Mouse (Mus musculus): ENCODE data around the gene Stk39. TPM values are rescaled to one million over a fixed set of nuclear protein-coding genes. Genes with fewer than 3 reads are reported as not detected.

Stk39 gene
- polyA plus RNA-seq, 1 experiment from 2014 or later, result 30.2 TPM

- no peak overlapping the region for H3K4me3 ChIP-seq
- DNase-seq (ENCODE audit: extremely low spot score, low spot score), result no peak
- WGBS, result 90% methylated on average over 6 of the region's 6 CpGs
- no peaks in the 10 kb centered on the region for H3K36me3 ChIP-seq (replicated peaks)
- H3K4me1 ChIP-seq, result peaks cover 59% of the 10 kb centered on the region
- no peak overlapping the region for H3K27ac ChIP-seq
- no peaks in the 10 kb centered on the region for H3K27me3 ChIP-seq (ENCODE audit: poor library complexity, severe bottlenecking)
- H3K9me3 ChIP-seq, result no peaks in the 10 kb centered on the region
These were observed 103.0 kb downstream of the Stk39 start for GRCm38 (mm10) chr2:68369080-68369479.

DNA sequence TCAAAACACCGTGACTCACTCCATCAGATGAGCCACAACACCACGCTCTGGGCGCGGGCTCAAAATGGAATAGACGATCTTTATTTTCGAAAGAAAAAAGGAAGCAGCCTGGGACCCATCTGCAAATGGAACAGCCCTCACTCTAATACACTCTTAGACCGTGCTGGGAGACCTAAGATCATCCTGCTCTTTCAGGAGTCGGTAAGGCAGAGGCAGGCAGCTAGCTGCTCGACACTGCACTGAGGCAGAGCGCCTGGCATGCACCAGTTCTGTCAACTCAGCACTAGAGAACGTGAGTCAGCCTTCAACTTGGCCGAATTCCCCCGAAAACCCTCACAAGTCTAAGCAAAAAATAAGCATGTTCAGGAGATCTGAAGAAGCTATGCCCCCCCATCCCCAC lies 104.1 kb downstream of the Stk39 start:
- Histone ChIP-seq H3K36me3 (replicated peaks) (peaks cover 3% of the 10 kb centered on the region; the same call in 1 of the 2 replicates), H3K4me1 (peaks cover 66% of the 10 kb centered on the region), H3K9me3 (no peaks in the 10 kb centered on the region), H3K27me3 (ENCODE audit: poor library complexity, severe bottlenecking) (no peaks in the 10 kb centered on the region), H3K4me3 (no peak overlapping the region), H3K27ac (peak overlapping the region; percentile 90)
- 49% methylated on average over 13 of the region's 13 CpGs for WGBS
- DNase-seq (ENCODE audit: extremely low spot score, low spot score), result no peak

DNA sequence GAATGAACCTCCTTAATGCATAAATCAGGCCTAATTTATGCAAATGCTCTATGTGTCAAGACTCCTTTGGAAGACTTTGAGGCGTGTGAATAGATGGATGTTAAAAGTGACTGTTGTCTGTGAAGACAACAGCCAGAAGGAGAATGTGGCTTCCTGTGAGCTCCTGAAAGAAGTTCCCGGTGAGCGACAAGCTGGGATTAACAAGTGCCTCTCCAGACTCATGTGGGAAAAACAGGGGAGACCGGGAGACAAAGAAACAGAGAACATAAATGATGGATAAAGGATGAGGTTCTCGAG lies 105.2 kb downstream of the Stk39 start:
- no peaks in the 10 kb centered on the region for H3K9me3 ChIP-seq
- H3K36me3 ChIP-seq (replicated peaks), result peaks cover 3% of the 10 kb centered on the region; the same call in 1 of the 2 replicates
- H3K27ac ChIP-seq, result peak overlapping the region; percentile 90
- H3K27me3 ChIP-seq (ENCODE audit: poor library complexity, severe bottlenecking), result no peaks in the 10 kb centered on the region
- H3K4me1 ChIP-seq, result peaks cover 77% of the 10 kb centered on the region
- DNase-seq (ENCODE audit: extremely low spot score, low spot score), result no peak
- WGBS, result 10% methylated on average over 5 of the region's 5 CpGs
- H3K4me3 ChIP-seq, result peak overlapping the region; percentile 47; the same call in 1 of the 2 replicates

DNA sequence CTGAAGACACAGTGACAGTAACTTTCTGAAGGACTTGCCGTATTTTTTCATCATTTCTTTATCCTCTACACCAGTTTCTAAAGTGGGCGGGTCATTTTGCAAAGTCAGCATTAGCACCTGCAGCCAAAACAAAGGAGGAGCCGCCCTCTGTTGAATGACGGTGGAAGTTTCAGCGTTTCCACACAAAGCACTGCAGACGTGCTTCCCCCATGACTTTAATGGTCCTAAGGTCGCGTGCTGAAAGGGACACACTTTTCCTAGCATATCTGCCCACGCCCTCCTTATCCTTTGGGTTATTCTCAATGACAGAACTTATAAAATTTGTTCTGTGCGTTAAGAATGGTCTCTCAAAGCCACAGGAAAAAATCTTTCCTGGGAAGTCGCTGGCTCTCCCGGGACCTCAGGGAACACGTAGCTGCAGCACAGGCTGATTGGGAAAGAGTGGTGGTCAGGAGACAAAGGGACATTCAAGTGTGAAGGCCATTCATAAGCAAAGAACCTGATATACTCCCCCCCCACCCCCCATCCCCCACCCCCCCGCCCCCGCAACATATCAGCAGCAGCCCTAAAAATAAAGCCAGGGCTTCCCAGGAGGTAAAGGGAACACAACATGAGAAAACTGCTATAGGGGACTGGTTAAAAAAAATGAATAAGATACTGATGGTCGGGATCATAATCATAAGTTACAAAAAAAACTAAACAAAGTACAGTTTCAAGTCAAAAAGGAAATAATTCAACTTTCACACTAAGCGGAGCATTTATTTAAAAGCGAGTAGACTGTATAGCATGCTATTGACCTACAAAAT lies 105.8 kb downstream of the Stk39 start:
- H3K36me3 ChIP-seq (replicated peaks), result peaks cover 3% of the 10 kb centered on the region; the same call in 1 of the 2 replicates
- no peaks in the 10 kb centered on the region for H3K27me3 ChIP-seq (ENCODE audit: poor library complexity, severe bottlenecking)
- H3K9me3 ChIP-seq, result no peaks in the 10 kb centered on the region
- DNase-seq (ENCODE audit: extremely low spot score, low spot score), result peak; percentile 65
- H3K4me3 ChIP-seq, result peak overlapping the region; percentile 47
- peaks cover 82% of the 10 kb centered on the region for H3K4me1 ChIP-seq
- 5% methylated on average over 18 of the region's 18 CpGs for WGBS
- peak overlapping the region; percentile 90 for H3K27ac ChIP-seq

GRCm38 (mm10) chr2:68365504-68365903 lies 106.6 kb downstream of the Stk39 start:
- DNase-seq (ENCODE audit: extremely low spot score, low spot score), result no peak
- Histone ChIP-seq H3K4me1 (peaks cover 81% of the 10 kb centered on the region), H3K27me3 (ENCODE audit: poor library complexity, severe bottlenecking) (no peaks in the 10 kb centered on the region), H3K9me3 (no peaks in the 10 kb centered on the region), H3K36me3 (replicated peaks) (peaks cover 3% of the 10 kb centered on the region; the same call in 1 of the 2 replicates), H3K27ac (peak overlapping the region; percentile 90), H3K4me3 (peak overlapping the region; percentile 47)
- WGBS, result 25% methylated on average over 7 of the region's 7 CpGs

- peaks cover 5% of the 10 kb centered on the region; the same call in 1 of the 2 replicates for H3K36me3 ChIP-seq (replicated peaks)
- H3K27ac ChIP-seq, result peak overlapping the region; percentile 22; the same call in 1 of the 2 replicates
- peak; percentile 59 for DNase-seq (ENCODE audit: extremely low spot score, low spot score)
- peak overlapping the region; percentile 24; the same call in 1 of the 2 replicates for H3K4me3 ChIP-seq
- no peaks in the 10 kb centered on the region for H3K27me3 ChIP-seq (ENCODE audit: poor library complexity, severe bottlenecking)
- peaks cover 71% of the 10 kb centered on the region for H3K4me1 ChIP-seq
- 20% methylated on average over 12 of the region's 12 CpGs for WGBS
- no peaks in the 10 kb centered on the region for H3K9me3 ChIP-seq
These were observed 107.7 kb downstream of the Stk39 start for GRCm38 (mm10) chr2:68364181-68364900.

DNA sequence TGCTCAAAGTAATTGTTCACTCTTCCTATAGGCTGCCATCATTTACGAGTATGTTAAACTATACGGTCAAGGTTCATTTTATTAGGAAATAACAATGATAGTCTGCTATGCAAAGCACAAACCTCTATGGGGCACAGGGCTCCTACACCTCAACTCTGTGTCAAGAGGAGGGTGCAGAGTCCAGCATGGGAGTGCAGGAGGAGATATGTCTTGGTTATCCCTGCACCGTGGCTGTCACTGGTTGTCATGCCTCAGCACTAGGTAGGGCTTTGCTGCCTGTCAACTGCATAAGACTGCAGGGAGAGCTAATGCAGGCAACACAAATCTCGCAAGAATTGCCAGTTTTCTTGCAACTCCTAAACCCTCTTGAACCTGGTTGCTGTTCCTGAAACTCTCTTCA lies 108.9 kb downstream of the Stk39 start:
- no peak for DNase-seq (ENCODE audit: extremely low spot score, low spot score)
- no peak overlapping the region for H3K4me3 ChIP-seq
- H3K36me3 ChIP-seq (replicated peaks), result peaks cover 17% of the 10 kb centered on the region
- 85% methylated on average over 4 of the region's 4 CpGs for WGBS
- H3K9me3 ChIP-seq, result no peaks in the 10 kb centered on the region
- no peaks in the 10 kb centered on the region for H3K27me3 ChIP-seq (ENCODE audit: poor library complexity, severe bottlenecking)
- H3K4me1 ChIP-seq, result peaks cover 68% of the 10 kb centered on the region
- no peak overlapping the region for H3K27ac ChIP-seq

DNA sequence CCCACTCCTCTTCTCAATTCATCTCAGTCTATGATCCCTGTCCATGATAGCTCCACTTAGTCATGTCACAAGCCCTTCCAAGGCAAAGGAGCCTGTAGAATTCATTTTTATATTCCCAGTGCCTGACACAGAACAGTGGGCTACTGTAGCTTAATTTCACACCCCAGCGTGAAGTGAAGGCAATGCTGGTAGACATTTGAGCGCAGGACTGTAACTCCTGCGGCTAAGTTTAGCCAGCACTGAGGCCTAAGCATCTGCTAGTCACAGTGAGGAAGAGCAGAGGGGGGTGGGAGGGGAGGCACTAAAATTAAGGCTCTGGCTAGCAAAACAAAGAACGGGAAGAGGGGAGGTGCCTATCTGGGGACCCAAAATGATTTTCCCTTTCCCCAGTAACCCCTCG lies 110.4 kb downstream of the Stk39 start:
- peaks cover 26% of the 10 kb centered on the region for H3K36me3 ChIP-seq (replicated peaks)
- H3K27me3 ChIP-seq (ENCODE audit: poor library complexity, severe bottlenecking), result no peaks in the 10 kb centered on the region
- H3K27ac ChIP-seq, result 0 out of 2 replicates have a peak overlapping the region, but pooled peaks have one; percentile 0
- H3K4me3 ChIP-seq, result no peak overlapping the region
- WGBS, result 65% methylated on average over 5 of the region's 5 CpGs
- DNase-seq (ENCODE audit: extremely low spot score, low spot score), result no peak
- peaks cover 53% of the 10 kb centered on the region for H3K4me1 ChIP-seq
- H3K9me3 ChIP-seq, result no peaks in the 10 kb centered on the region

- H3K9me3 ChIP-seq, result no peaks in the 10 kb centered on the region
- no peak overlapping the region for H3K4me3 ChIP-seq
- no peak overlapping the region for H3K27ac ChIP-seq
- H3K36me3 ChIP-seq (replicated peaks), result peaks cover 36% of the 10 kb centered on the region
- 16% methylated on average over 6 of the region's 6 CpGs for WGBS
- H3K27me3 ChIP-seq (ENCODE audit: poor library complexity, severe bottlenecking), result no peaks in the 10 kb centered on the region
- H3K4me1 ChIP-seq, result peaks cover 38% of the 10 kb centered on the region
- DNase-seq (ENCODE audit: extremely low spot score, low spot score), result no peak
These were observed 121.4 kb downstream of the Stk39 start for GRCm38 (mm10) chr2:68350621-68351020.

DNA sequence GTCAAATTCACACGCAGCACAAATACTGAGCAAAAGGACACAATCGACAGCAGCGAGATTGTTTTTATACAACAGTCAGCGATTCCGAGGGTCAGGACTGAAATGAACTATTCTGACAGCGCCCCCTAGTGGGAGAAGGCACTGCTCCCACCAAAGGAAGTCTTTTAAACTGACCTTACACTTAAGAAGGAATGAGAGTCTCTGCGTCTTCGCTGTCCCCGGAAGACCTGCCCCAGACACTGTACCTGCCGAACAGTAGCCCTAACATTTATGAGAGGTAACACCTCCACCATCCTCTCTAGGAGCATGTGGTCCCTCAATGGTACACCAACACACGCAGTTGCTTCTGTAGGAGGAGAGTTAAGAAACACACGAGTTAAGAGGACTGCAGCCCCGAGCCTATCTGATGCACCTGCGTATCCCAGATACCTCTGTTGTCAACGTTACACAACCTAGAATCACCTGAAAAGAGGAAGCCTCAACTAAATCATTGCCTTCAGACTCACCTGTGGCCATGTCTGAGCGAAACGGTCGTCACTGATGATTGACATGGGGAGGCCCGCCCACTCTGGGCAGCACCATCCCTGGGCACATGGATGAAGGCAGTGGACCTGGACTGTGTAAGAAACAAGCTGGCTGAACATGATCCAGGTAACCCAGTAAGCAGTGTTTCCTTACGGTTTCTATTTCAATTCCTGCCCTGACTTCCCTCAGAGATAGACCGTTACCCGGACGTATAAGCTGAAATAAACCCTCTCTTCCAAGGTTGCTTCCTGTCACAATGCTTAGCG lies 122.3 kb downstream of the Stk39 start:
- 58% methylated on average over 24 of the region's 24 CpGs for WGBS
- H3K27me3 ChIP-seq (ENCODE audit: poor library complexity, severe bottlenecking), result no peaks in the 10 kb centered on the region
- no peak overlapping the region for H3K4me3 ChIP-seq
- H3K9me3 ChIP-seq, result no peaks in the 10 kb centered on the region
- peak; percentile 74 for DNase-seq (ENCODE audit: extremely low spot score, low spot score)
- peaks cover 38% of the 10 kb centered on the region for H3K4me1 ChIP-seq
- H3K27ac ChIP-seq, result no peak overlapping the region
- peaks cover 42% of the 10 kb centered on the region for H3K36me3 ChIP-seq (replicated peaks)

DNA sequence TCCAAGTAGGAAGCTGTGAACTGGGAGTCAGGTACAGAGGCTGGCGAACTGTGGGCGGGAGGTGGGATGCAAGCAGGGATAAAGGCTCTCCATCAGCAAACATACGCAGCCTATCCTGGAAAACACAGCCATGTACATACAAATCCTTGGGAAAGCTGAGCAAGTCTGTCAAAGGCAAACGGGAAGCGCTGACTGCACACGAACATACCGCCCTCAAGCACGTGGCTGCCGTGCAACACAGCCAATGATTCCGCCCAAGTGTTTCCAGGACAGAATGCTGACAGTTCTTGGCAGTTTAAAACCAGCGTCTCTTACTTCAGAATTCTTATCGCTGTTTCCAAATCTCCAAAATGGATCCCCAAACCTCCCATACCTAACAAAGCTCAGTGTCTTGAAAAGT lies 123.1 kb downstream of the Stk39 start:
- peaks cover 42% of the 10 kb centered on the region for H3K36me3 ChIP-seq (replicated peaks)
- no peaks in the 10 kb centered on the region for H3K9me3 ChIP-seq
- no peak overlapping the region for H3K4me3 ChIP-seq
- H3K27me3 ChIP-seq (ENCODE audit: poor library complexity, severe bottlenecking), result no peaks in the 10 kb centered on the region
- H3K27ac ChIP-seq, result peak overlapping the region; percentile 1; the same call in 1 of the 2 replicates
- no peak for DNase-seq (ENCODE audit: extremely low spot score, low spot score)
- 89% methylated on average over 12 of the region's 12 CpGs for WGBS
- peaks cover 38% of the 10 kb centered on the region for H3K4me1 ChIP-seq

DNA sequence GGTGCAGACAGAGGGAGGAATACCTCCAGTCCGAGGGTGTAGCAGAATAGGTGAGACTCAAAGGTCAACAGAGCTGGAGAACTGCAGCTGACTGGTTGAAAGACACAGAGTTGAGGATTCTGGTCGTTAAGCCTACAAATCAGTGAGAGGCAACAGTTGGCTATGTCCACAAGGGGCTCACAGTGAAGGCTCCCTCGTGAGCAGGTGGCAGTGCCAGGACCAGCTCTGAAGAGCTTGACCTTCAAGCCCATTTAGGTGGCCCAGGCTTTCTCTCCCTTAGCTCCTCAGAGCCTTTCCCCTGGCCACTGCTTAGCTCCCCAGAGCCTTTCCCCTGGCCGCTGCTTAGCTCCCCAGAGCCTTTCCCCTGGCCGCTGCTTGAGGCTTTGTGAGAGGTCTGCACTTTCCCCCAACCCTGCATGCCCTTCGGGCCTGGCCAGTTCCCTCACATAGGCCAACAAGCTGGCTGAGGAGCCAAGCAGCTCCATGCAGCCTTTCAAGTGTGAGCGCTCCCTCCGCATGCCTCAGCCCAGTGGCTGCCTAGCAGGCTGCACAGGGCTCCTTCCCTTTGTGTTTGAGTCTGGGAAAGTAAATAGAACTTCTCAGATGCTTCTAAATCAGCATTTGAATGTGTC lies 125.3 kb downstream of the Stk39 start:
- H3K4me1 ChIP-seq, result peaks cover 38% of the 10 kb centered on the region
- DNase-seq (ENCODE audit: extremely low spot score, low spot score), result peak; percentile 44
- H3K4me3 ChIP-seq, result no peak overlapping the region
- peak overlapping the region; percentile 84 for H3K27ac ChIP-seq
- peaks cover 50% of the 10 kb centered on the region for H3K36me3 ChIP-seq (replicated peaks)
- no peaks in the 10 kb centered on the region for H3K9me3 ChIP-seq
- no peaks in the 10 kb centered on the region for H3K27me3 ChIP-seq (ENCODE audit: poor library complexity, severe bottlenecking)
- WGBS, result 26% methylated on average over 8 of the region's 8 CpGs

Measured in forebrain, embryonic 10.5 days (tissue).